Mouse (Mus musculus): Measurements from ENCODE around the gene Gm11639. TPM values are rescaled to one million over a fixed set of nuclear protein-coding genes. Genes with fewer than 3 reads are reported as not detected.
"Not testable (repeated sequence)": the region's sequence is repeated elsewhere in the genome, so short reads cannot be mapped to it uniquely, and the experiment has no call there.

Gene Gm11639
- polyA plus RNA-seq, 1 experiment from 2014 or later = not detected

DNA sequence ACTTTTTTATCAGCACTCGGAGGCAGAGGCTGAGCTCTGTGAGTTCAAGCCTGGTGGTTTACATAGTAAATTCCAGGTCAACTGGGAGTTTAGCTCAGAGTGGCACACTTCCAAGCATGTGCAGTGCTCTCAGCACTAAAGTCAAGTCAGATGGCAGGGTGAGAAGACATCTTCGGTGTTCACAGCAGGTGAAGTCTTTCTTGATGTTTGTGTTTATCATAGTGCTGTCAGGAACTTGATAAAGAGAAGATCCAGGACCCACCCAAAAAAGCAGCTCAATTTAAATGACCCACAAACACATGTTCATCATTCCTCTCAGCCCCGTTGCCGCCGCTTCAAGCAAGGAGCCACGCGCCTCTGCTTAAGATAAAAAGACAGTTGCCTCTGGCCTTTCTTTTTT lies 450.2 kb downstream of the Gm11639 start:
- Histone ChIP-seq H3K27ac (ENCODE audit: low read depth, low read length) (no peak overlapping the region), H3K9ac (ENCODE audit: low read length) (no peak overlapping the region), H3K9me3 (ENCODE audit: control insufficient read depth, low read length) (no peaks in the 10 kb centered on the region), H3K4me3 (ENCODE audit: low read depth, low read length) (no peak overlapping the region), H3K36me3 (ENCODE audit: control insufficient read depth, insufficient read depth, low read length) (peaks cover 18% of the 10 kb centered on the region), H3K4me2 (ENCODE audit: low read depth) (no peak overlapping the region), H3K27me3 (ENCODE audit: control insufficient read depth, insufficient read depth, low read length) (no peaks in the 10 kb centered on the region), H3K4me1 (ENCODE audit: control insufficient read depth, insufficient read depth, low read length) (no peaks in the 10 kb centered on the region)
- 94% methylated on average over 7 of the region's 7 CpGs for WGBS
- DNase-seq (ENCODE audit: low spot score) = no peak
- no peak for ATAC-seq (ENCODE audit: insufficient read depth, low FRiP score, low TSS enrichment)

DNA sequence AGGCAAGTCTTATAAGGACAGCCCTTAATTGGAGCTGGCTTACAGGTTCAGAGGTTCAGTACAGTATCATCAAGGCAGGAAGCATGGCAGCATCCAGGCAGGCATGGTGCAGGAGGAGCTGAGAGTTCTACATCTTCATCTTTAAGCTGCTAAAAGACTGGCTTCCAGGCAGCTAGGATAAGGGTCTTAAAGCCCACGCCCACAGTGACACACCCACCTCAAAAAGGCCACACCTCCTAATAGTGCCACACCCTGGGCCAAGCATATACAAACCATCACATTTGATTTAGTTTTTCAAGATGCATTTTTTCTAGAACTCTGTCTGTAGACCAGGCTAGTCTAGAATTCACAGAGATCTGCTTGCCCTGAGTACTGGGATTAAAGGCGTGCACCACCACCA lies 451.7 kb downstream of the Gm11639 start:
- H3K36me3 ChIP-seq (ENCODE audit: control insufficient read depth, insufficient read depth, low read length) = peaks cover 16% of the 10 kb centered on the region
- not testable (repeated sequence) for H3K4me3 ChIP-seq (ENCODE audit: low read depth, low read length); H3K9ac ChIP-seq (ENCODE audit: low read length); DNase-seq (ENCODE audit: low spot score); H3K4me1 ChIP-seq (ENCODE audit: control insufficient read depth, insufficient read depth, low read length); H3K27me3 ChIP-seq (ENCODE audit: control insufficient read depth, insufficient read depth, low read length); H3K4me2 ChIP-seq (ENCODE audit: low read depth); H3K27ac ChIP-seq (ENCODE audit: low read depth, low read length); H3K9me3 ChIP-seq (ENCODE audit: control insufficient read depth, low read length); ATAC-seq (ENCODE audit: insufficient read depth, low FRiP score, low TSS enrichment)
- 91% methylated on average over 2 of the region's 2 CpGs for WGBS

DNA sequence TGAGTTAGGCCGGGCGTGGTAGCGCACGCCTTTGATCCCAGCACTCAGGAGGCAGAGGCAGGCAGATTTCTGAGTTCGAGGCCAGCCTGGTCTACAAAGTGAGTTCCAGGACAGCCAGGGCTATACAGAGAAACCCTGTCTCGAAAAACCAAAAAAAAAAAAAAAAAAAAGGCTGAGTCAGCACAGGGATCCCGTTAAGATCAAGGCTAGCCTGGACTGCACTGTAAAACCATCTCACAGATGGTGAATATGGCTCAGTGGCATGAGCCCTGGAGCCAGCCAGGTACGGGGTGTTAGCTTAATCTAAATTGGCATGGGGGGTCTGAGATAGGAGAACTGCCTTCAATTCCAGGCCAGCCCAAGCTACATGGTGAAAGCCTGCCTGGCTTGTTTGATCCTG lies 455.0 kb downstream of the Gm11639 start:
- ATAC-seq (ENCODE audit: insufficient read depth, low FRiP score, low TSS enrichment); DNase-seq (ENCODE audit: low spot score); H3K4me2 ChIP-seq (ENCODE audit: low read depth); H3K9me3 ChIP-seq (ENCODE audit: control insufficient read depth, low read length); H3K27me3 ChIP-seq (ENCODE audit: control insufficient read depth, insufficient read depth, low read length); H3K27ac ChIP-seq (ENCODE audit: low read depth, low read length); H3K4me1 ChIP-seq (ENCODE audit: control insufficient read depth, insufficient read depth, low read length); H3K9ac ChIP-seq (ENCODE audit: low read length); H3K4me3 ChIP-seq (ENCODE audit: low read depth, low read length): not testable (repeated sequence)
- H3K36me3 ChIP-seq (ENCODE audit: control insufficient read depth, insufficient read depth, low read length) = peaks cover 12% of the 10 kb centered on the region
- 97% methylated on average over 7 of the region's 8 CpGs for WGBS

DNA sequence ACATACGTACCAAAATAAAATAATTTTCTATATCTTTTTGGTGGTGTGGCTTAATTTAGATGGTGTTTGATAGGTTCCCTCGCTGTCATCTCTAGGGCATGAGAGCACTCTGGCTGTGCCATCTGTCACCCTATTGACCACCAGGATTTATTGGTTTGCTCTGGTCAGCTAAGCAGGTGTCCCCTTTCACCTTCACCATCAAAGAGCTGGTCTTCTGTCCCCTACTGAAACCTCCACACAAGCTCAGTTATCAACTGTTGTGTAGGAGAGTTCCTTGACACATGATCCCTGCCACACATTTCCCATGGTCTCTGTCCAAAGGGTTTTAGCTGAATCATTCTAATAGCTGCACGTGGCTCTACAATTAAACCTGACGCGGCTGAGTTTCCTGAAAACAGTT lies 455.6 kb downstream of the Gm11639 start:
- no peak for ATAC-seq (ENCODE audit: insufficient read depth, low FRiP score, low TSS enrichment)
- Histone ChIP-seq H3K36me3 (ENCODE audit: control insufficient read depth, insufficient read depth, low read length) (peaks cover 12% of the 10 kb centered on the region), H3K27me3 (ENCODE audit: control insufficient read depth, insufficient read depth, low read length) (no peaks in the 10 kb centered on the region), H3K4me3 (ENCODE audit: low read depth, low read length) (no peak overlapping the region), H3K9me3 (ENCODE audit: control insufficient read depth, low read length) (no peaks in the 10 kb centered on the region), H3K4me2 (ENCODE audit: low read depth) (no peak overlapping the region), H3K4me1 (ENCODE audit: control insufficient read depth, insufficient read depth, low read length) (no peaks in the 10 kb centered on the region), H3K27ac (ENCODE audit: low read depth, low read length) (no peak overlapping the region), H3K9ac (ENCODE audit: low read length) (no peak overlapping the region)
- DNase-seq (ENCODE audit: low spot score) = no peak
- WGBS = 96% methylated on average over 5 of the region's 5 CpGs

DNA sequence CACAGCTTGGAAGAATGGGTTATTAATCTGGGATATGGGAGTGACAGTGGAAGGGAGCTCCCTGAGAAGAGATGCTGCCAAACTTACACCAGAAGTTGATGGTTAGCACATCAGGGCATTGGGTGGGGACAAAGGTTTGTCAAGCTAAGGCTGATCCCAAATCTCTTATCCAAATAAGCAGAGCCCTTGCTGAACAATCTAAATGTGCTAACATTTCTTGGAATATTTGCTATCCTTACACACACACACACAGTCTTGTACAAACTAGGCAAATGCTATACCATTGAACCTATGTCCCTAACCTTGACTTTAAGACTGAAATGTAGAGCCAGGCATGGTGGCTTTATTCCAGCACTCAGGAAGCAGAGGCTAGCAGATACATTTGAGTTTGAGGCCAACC lies 458.1 kb downstream of the Gm11639 start:
- Histone ChIP-seq H3K27me3 (ENCODE audit: control insufficient read depth, insufficient read depth, low read length) (no peaks in the 10 kb centered on the region), H3K9ac (ENCODE audit: low read length) (no peak overlapping the region), H3K27ac (ENCODE audit: low read depth, low read length) (no peak overlapping the region), H3K4me1 (ENCODE audit: control insufficient read depth, insufficient read depth, low read length) (no peaks in the 10 kb centered on the region), H3K36me3 (ENCODE audit: control insufficient read depth, insufficient read depth, low read length) (peaks cover 6% of the 10 kb centered on the region), H3K9me3 (ENCODE audit: control insufficient read depth, low read length) (no peaks in the 10 kb centered on the region), H3K4me2 (ENCODE audit: low read depth) (no peak overlapping the region), H3K4me3 (ENCODE audit: low read depth, low read length) (no peak overlapping the region)
- DNase-seq (ENCODE audit: low spot score) = no peak
- ATAC-seq (ENCODE audit: insufficient read depth, low FRiP score, low TSS enrichment) = no peak

DNA sequence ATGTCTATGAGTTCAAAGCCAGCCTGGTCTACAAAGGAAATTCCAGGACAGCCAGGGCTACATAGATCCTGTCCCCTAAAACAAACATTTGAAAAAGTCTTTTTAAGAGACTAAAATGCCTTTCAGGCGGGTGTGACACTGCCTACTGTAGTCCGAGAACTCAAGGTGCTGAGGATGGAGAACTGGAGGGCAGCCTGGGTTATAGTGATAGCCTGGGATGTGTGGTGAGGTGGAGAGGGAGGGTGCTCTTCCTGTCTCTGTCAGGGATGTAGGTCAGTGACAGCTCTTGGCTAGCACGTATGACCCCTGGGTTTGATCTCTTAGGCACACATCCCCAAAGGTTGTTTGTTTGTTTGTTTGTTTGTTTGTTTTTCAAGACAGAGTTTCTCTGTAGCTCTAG lies 458.6 kb downstream of the Gm11639 start:
- no peaks in the 10 kb centered on the region for H3K4me1 ChIP-seq (ENCODE audit: control insufficient read depth, insufficient read depth, low read length)
- no peak overlapping the region for H3K4me3 ChIP-seq (ENCODE audit: low read depth, low read length)
- H3K36me3 ChIP-seq (ENCODE audit: control insufficient read depth, insufficient read depth, low read length) = peaks cover 5% of the 10 kb centered on the region; the same call in 1 of the 2 replicates
- no peaks in the 10 kb centered on the region for H3K27me3 ChIP-seq (ENCODE audit: control insufficient read depth, insufficient read depth, low read length)
- DNase-seq (ENCODE audit: low spot score) (no peak), ATAC-seq (ENCODE audit: insufficient read depth, low FRiP score, low TSS enrichment) (no peak)
- H3K4me2 ChIP-seq (ENCODE audit: low read depth) = no peak overlapping the region
- H3K9me3 ChIP-seq (ENCODE audit: control insufficient read depth, low read length) = no peaks in the 10 kb centered on the region
- no peak overlapping the region for H3K9ac ChIP-seq (ENCODE audit: low read length)
- 86% methylated on average over 3 of the region's 3 CpGs for WGBS
- no peak overlapping the region for H3K27ac ChIP-seq (ENCODE audit: low read depth, low read length)

DNA sequence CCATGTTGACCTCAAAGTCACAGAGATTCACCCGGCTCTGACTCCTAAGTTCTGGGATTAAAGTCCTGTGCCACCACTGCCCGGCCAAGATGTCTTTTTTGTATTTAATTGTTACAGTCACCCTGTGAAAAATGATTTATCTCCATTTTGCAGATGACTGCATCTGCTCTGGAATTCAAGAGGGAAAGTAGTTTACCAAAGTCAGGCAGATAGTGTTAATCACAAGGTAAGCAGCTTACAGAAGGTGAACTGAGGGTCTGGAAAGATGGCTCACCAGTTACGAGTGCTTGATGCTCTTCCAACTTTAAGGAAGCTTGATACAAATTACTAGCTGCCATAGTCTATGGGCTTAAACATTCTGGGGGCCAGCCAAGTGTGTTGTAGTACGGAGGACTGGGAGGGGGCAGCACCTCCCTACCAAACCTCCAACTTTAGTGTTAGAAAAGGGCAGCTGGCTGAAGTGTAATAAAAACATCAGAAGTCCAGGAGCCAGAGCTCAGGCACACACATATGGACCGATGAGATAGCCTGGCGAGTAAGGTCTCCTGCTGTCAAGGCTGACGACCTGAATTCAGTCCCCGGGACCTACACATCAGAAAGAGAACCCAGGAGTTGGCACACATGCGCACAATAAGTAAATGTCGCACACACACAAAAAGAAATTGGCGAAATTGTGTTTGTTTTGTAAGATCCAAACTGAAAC lies 459.2 kb downstream of the Gm11639 start:
- no peaks in the 10 kb centered on the region for H3K9me3 ChIP-seq (ENCODE audit: control insufficient read depth, low read length)
- H3K9ac ChIP-seq (ENCODE audit: low read length) = no peak overlapping the region
- H3K27me3 ChIP-seq (ENCODE audit: control insufficient read depth, insufficient read depth, low read length) = no peaks in the 10 kb centered on the region
- H3K4me1 ChIP-seq (ENCODE audit: control insufficient read depth, insufficient read depth, low read length) = no peaks in the 10 kb centered on the region
- H3K4me2 ChIP-seq (ENCODE audit: low read depth) = no peak overlapping the region
- DNase-seq (ENCODE audit: low spot score) (no peak), ATAC-seq (ENCODE audit: insufficient read depth, low FRiP score, low TSS enrichment) (no peak)
- no peak overlapping the region for H3K4me3 ChIP-seq (ENCODE audit: low read depth, low read length)
- 79% methylated on average over 11 of the region's 11 CpGs for WGBS
- peaks cover 2% of the 10 kb centered on the region; the same call in 1 of the 2 replicates for H3K36me3 ChIP-seq (ENCODE audit: control insufficient read depth, insufficient read depth, low read length)
- H3K27ac ChIP-seq (ENCODE audit: low read depth, low read length) = no peak overlapping the region

DNA sequence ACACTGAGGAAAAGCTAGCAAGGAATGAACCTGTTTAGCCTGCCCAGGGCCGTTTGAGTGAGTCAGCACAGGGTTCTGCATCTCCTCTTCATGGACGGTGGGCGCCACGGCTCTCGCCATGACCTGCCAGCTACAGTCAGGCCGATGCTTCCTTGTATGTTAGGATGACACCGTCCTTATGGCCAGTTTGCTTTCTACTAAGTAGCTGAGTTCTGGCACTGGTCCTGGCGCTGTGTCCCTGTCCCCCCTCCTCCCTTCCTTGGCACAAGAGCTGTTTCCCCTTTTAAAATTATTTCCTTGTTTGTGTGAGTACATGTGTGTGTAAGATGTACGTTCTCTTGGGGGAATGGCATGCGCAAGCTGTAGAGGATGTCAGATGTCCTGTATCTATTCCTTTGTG lies 459.7 kb downstream of the Gm11639 start:
- no peak for ATAC-seq (ENCODE audit: insufficient read depth, low FRiP score, low TSS enrichment)
- Histone ChIP-seq H3K4me1 (ENCODE audit: control insufficient read depth, insufficient read depth, low read length) (no peaks in the 10 kb centered on the region), H3K4me2 (ENCODE audit: low read depth) (no peak overlapping the region), H3K4me3 (ENCODE audit: low read depth, low read length) (no peak overlapping the region), H3K9ac (ENCODE audit: low read length) (no peak overlapping the region), H3K36me3 (ENCODE audit: control insufficient read depth, insufficient read depth, low read length) (0 out of 2 replicates have a peak, but pooled peaks cover 2% of the 10 kb centered on the region), H3K27ac (ENCODE audit: low read depth, low read length) (no peak overlapping the region), H3K27me3 (ENCODE audit: control insufficient read depth, insufficient read depth, low read length) (no peaks in the 10 kb centered on the region), H3K9me3 (ENCODE audit: control insufficient read depth, low read length) (no peaks in the 10 kb centered on the region)
- WGBS = 88% methylated on average over 10 of the region's 10 CpGs
- DNase-seq (ENCODE audit: low spot score) = no peak

DNA sequence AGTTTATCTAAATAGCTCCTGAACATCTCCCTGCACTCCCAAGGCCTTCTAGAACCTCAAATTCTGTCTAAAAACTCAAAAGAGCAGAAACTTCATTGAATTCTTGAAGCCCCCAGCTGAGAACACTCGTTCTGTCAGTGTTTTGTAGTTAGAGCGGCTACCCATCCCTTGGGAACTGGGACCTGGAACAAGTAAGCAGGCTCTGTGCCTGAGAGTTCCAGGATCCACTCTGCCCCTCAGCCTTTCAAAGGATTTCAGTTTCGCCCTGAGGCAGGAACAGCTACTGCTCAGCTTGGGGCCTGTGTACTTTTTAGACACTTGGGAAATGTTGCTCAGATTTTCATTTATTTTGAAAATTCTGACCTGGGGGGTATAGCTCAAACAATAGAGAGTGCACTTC lies 461.1 kb downstream of the Gm11639 start, which contains the start of gene Gm10842:
Gene Gm10842 (plus strand): TSS at position 301 of the 400 bp plus-strand sequence.
- H3K27me3 ChIP-seq (ENCODE audit: control insufficient read depth, insufficient read depth, low read length) = no peaks in the 10 kb centered on the region
- WGBS = 71% methylated on average over 3 of the region's 3 CpGs
- H3K4me1 ChIP-seq (ENCODE audit: control insufficient read depth, insufficient read depth, low read length) = no peaks in the 10 kb centered on the region
- H3K9ac ChIP-seq (ENCODE audit: low read length) = no peak within 1 kb of the TSS
- no peak within 1 kb of the TSS for H3K4me2 ChIP-seq (ENCODE audit: low read depth)
- H3K27ac ChIP-seq (ENCODE audit: low read depth, low read length) = no peak within 1 kb of the TSS
- no peaks in the 10 kb centered on the region for H3K9me3 ChIP-seq (ENCODE audit: control insufficient read depth, low read length)
- H3K36me3 ChIP-seq (ENCODE audit: control insufficient read depth, insufficient read depth, low read length) = no peaks in the 10 kb centered on the region
- ATAC-seq (ENCODE audit: insufficient read depth, low FRiP score, low TSS enrichment) = no peak
- no peak for DNase-seq (ENCODE audit: low spot score)
- H3K4me3 ChIP-seq (ENCODE audit: low read depth, low read length) = no peak within 1 kb of the TSS

Measured in neural tube, embryonic 11.5 days (tissue).